Mouse (Mus musculus) heart, postnatal 0 days (tissue): ENCODE data around the gene Casz1.

Source experiments
- CTCF ChIP-seq: IDR thresholded peaks from 2 replicates; pipeline ENCODE4 v1.5.1; 2016; ENCODE audit warnings: antibody characterized with exemption, control low read depth, low read depth
- EP300 ChIP-seq: IDR thresholded peaks from 2 replicates; pipeline ENCODE4 v1.6.1; 2016; ENCODE audit warnings: antibody characterized with exemption, low read depth

GRCm38 (mm10) chr4:148881001-148881669 is 76.9 kb downstream of the Casz1 start:
- TF ChIP-seq CTCF (no peak), EP300 (peak; percentile 66; the same call in 1 of the 2 replicates)
